Mouse (Mus musculus): ENCODE results near the gene March1.
"Not testable (repeated sequence)": the region's sequence is repeated elsewhere in the genome, so short reads cannot be mapped to it uniquely, and the experiment has no call there.

DNA sequence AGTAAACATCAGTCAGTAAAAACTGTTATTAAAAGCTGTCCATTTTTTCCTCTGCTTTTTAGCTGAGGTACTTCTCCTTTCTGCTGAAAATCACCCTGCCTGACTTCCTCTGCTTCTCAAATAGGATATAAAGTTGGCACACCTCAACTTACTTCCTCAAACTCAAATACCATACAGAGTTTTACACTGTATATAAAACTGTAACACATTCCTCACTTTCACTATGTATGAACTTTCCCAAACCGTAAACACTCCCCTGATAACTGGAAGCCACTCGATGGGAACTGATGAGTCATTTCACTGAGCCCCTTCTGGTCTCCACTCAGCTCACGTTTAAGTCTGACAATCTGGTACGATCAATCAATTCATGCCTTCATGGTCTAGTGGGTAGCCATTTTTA, 788.1 kb downstream of the March1 start:
- not testable (repeated sequence) for TF ChIP-seq POLR2A (IDR thresholded peaks at IDR 0.05; ENCODE audit: extremely low read depth, insufficient read depth, low read length); CTCF (IDR thresholded peaks at IDR 0.05; ENCODE audit: low read depth, low read length)

Measured in liver, adult 2 months (tissue).